Mouse (Mus musculus): ENCODE data around the gene Slc4a3. TPM values are rescaled to one million over a fixed set of nuclear protein-coding genes. Genes with fewer than 3 reads are reported as not detected.

The Slc4a3 gene
- polyA plus RNA-seq, 1 experiment from 2014 or later: 15.0 TPM

- no peak for DNase-seq (ENCODE audit: extremely low spot score, low spot score)
- Histone ChIP-seq H3K9me3 (no peaks in the 10 kb centered on the region), H3K4me3 (no peak overlapping the region), H3K36me3 (replicated peaks) (no peaks in the 10 kb centered on the region), H3K27ac (no peak overlapping the region), H3K27me3 (ENCODE audit: poor library complexity, severe bottlenecking) (peaks cover 43% of the 10 kb centered on the region), H3K4me1 (peaks cover 59% of the 10 kb centered on the region)
- 81% methylated on average over 5 of the region's 5 CpGs for WGBS
Observed at GRCm38 (mm10) chr1:75510154-75510553, 35.9 kb upstream of the Slc4a3 start.

- WGBS: 57% methylated on average over 4 of the region's 4 CpGs
- Histone ChIP-seq H3K27me3 (ENCODE audit: poor library complexity, severe bottlenecking) (peaks cover 29% of the 10 kb centered on the region), H3K9me3 (no peaks in the 10 kb centered on the region), H3K36me3 (replicated peaks) (no peaks in the 10 kb centered on the region), H3K27ac (peak overlapping the region; percentile 69), H3K4me1 (peaks cover 45% of the 10 kb centered on the region), H3K4me3 (no peak overlapping the region)
- no peak for DNase-seq (ENCODE audit: extremely low spot score, low spot score)
Observed at GRCm38 (mm10) chr1:75511437-75512210, 34.4 kb upstream of the Slc4a3 start.

- Histone ChIP-seq H3K9me3 (no peaks in the 10 kb centered on the region), H3K36me3 (replicated peaks) (no peaks in the 10 kb centered on the region), H3K4me3 (no peak overlapping the region), H3K27ac (no peak overlapping the region), H3K27me3 (ENCODE audit: poor library complexity, severe bottlenecking) (peaks cover 20% of the 10 kb centered on the region), H3K4me1 (peaks cover 36% of the 10 kb centered on the region)
- WGBS: 91% methylated on average over 3 of the region's 3 CpGs
- DNase-seq (ENCODE audit: extremely low spot score, low spot score): no peak
Observed at GRCm38 (mm10) chr1:75512550-75512949, 33.5 kb upstream of the Slc4a3 start.

DNA sequence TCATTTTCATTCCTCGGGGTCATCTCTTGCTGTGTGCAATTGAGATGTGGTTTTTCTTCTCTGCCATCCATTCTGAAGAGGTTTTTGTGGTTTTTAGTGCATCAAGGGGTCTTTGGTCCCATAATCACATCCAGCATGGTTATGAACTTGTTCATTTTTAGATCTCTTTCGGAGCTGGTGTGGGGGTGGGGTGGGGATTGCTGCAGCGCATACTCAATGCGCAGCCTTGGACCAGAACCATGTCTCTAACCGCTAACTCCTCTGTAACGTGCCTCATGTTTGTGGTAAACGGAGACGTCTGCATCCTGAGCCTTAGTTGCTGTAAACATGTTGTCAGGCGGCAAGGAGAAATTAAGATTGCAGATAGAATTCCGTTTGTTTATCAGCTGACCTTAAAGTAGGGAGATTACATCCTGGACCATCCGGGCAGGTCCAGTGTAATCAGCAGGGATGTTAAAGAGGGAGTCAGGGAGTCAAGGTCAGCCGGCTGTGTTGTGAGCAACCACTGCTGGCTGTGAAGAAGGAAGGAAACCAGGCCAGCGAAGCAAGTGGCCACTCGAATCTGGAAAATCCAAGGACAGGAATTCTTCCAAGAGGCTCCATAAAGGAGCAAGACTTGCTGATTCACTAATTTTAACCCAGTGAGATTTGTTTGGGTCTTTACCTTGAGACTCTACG is 29.2 kb upstream of the Slc4a3 start:
- 86% methylated on average over 15 of the region's 15 CpGs for WGBS
- Histone ChIP-seq H3K9me3 (no peaks in the 10 kb centered on the region), H3K4me3 (no peak overlapping the region), H3K27me3 (ENCODE audit: poor library complexity, severe bottlenecking) (no peaks in the 10 kb centered on the region), H3K27ac (no peak overlapping the region), H3K4me1 (peaks cover 10% of the 10 kb centered on the region), H3K36me3 (replicated peaks) (no peaks in the 10 kb centered on the region)
- no peak for DNase-seq (ENCODE audit: extremely low spot score, low spot score)

DNA sequence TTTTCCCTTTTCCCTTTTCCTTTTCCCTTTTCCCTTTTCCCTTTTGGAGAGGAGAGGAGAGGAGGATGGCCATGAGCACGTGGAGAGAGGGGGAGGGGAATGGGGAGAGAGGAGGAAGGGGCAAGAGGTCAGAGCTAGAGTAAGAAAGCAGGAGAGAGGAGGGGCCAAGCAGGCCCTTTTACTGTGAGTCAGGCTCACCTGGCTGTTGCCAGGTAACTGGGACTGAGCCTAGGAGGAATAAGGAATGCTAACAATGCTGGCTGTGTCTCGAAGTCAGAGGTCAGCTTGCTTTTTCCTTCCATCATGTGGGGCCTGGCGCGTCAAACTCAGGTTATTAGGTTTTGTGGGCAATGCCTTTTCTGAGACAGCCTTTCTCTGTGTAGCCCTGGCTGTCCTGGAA is 28.1 kb upstream of the Slc4a3 start:
- H3K27me3 ChIP-seq (ENCODE audit: poor library complexity, severe bottlenecking): no peaks in the 10 kb centered on the region
- 55% methylated on average over 4 of the region's 4 CpGs for WGBS
- 0 out of 2 replicates have a peak overlapping the region, but pooled peaks have one; percentile 48 for H3K27ac ChIP-seq
- DNase-seq (ENCODE audit: extremely low spot score, low spot score): no peak
- no peak overlapping the region for H3K4me3 ChIP-seq
- no peaks in the 10 kb centered on the region for H3K9me3 ChIP-seq
- H3K36me3 ChIP-seq (replicated peaks): no peaks in the 10 kb centered on the region
- peaks cover 16% of the 10 kb centered on the region for H3K4me1 ChIP-seq

- Histone ChIP-seq H3K4me3 (no peak overlapping the region), H3K4me1 (peaks cover 16% of the 10 kb centered on the region), H3K27ac (no peak overlapping the region), H3K9me3 (no peaks in the 10 kb centered on the region), H3K36me3 (replicated peaks) (no peaks in the 10 kb centered on the region), H3K27me3 (ENCODE audit: poor library complexity, severe bottlenecking) (no peaks in the 10 kb centered on the region)
- no peak for DNase-seq (ENCODE audit: extremely low spot score, low spot score)
- WGBS: 93% methylated on average over 4 of the region's 4 CpGs
Observed at GRCm38 (mm10) chr1:75518427-75518826, 27.6 kb upstream of the Slc4a3 start.

DNA sequence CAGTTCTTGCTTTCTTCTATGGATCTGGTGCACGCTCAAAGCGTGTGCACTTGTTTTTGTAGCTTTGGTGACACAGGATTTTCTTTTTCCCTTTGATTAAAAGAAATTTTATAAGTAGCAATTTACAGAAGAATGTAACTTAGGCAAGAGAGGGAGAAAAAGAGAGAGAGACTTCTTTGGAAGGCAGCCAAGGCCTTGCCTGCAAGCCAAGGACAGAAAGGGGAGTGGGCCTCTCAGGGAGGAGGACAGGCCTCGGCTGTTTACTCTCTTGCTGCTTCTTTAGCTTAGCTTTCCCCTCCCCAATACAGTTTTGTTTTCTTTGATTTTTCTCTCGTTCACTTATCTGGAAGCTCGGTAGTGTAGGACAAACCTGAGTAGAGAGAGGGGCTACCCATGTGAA is 26.5 kb upstream of the Slc4a3 start:
- 92% methylated on average over 5 of the region's 5 CpGs for WGBS
- Histone ChIP-seq H3K27me3 (ENCODE audit: poor library complexity, severe bottlenecking) (no peaks in the 10 kb centered on the region), H3K4me3 (no peak overlapping the region), H3K27ac (no peak overlapping the region), H3K4me1 (peaks cover 16% of the 10 kb centered on the region), H3K36me3 (replicated peaks) (no peaks in the 10 kb centered on the region), H3K9me3 (no peaks in the 10 kb centered on the region)
- DNase-seq (ENCODE audit: extremely low spot score, low spot score): no peak

GRCm38 (mm10) chr1:75521321-75522031 is 24.6 kb upstream of the Slc4a3 start, which contains the start of gene Stk11ip:
Gene Stk11ip (plus strand): TSS chr1:75521529.
- Histone ChIP-seq H3K27ac (peak within 1 kb of the TSS; percentile 90), H3K4me1 (peaks cover 16% of the 10 kb centered on the region), H3K4me3 (peak within 1 kb of the TSS; percentile 76), H3K27me3 (ENCODE audit: poor library complexity, severe bottlenecking) (no peaks in the 10 kb centered on the region), H3K36me3 (replicated peaks) (peaks cover 13% of the 10 kb centered on the region), H3K9me3 (no peaks in the 10 kb centered on the region)
- DNase-seq (ENCODE audit: extremely low spot score, low spot score): peak; percentile 98
- under 1% methylated on average over 46 of the region's 46 CpGs for WGBS

- 96% methylated on average over 7 of the region's 7 CpGs for WGBS
- Histone ChIP-seq H3K27ac (no peak overlapping the region; the same call in 1 of the 2 replicates), H3K36me3 (replicated peaks) (peaks cover 45% of the 10 kb centered on the region), H3K27me3 (ENCODE audit: poor library complexity, severe bottlenecking) (no peaks in the 10 kb centered on the region), H3K4me3 (no peak overlapping the region), H3K4me1 (peaks cover 12% of the 10 kb centered on the region), H3K9me3 (no peaks in the 10 kb centered on the region)
- DNase-seq (ENCODE audit: extremely low spot score, low spot score): no peak
Observed at GRCm38 (mm10) chr1:75524679-75525078, 21.4 kb upstream of the Slc4a3 start.

GRCm38 (mm10) chr1:75530546-75530945 is 15.5 kb upstream of the Slc4a3 start:
- H3K36me3 ChIP-seq (replicated peaks): peaks cover 93% of the 10 kb centered on the region
- no peak overlapping the region for H3K27ac ChIP-seq
- H3K27me3 ChIP-seq (ENCODE audit: poor library complexity, severe bottlenecking): no peaks in the 10 kb centered on the region
- H3K9me3 ChIP-seq: no peaks in the 10 kb centered on the region
- no peak for DNase-seq (ENCODE audit: extremely low spot score, low spot score)
- WGBS: 88% methylated on average over 4 of the region's 4 CpGs
- H3K4me3 ChIP-seq: no peak overlapping the region
- H3K4me1 ChIP-seq: no peaks in the 10 kb centered on the region

- H3K27me3 ChIP-seq (ENCODE audit: poor library complexity, severe bottlenecking): no peaks in the 10 kb centered on the region
- H3K27ac ChIP-seq: no peak overlapping the region
- no peaks in the 10 kb centered on the region for H3K4me1 ChIP-seq
- DNase-seq (ENCODE audit: extremely low spot score, low spot score): no peak
- H3K4me3 ChIP-seq: no peak overlapping the region
- WGBS: 91% methylated on average over 19 of the region's 19 CpGs
- H3K36me3 ChIP-seq (replicated peaks): peaks cover 89% of the 10 kb centered on the region
- no peaks in the 10 kb centered on the region for H3K9me3 ChIP-seq
Observed at GRCm38 (mm10) chr1:75532280-75533172, 13.5 kb upstream of the Slc4a3 start.
